Mouse (Mus musculus): ENCODE measurements at regions not wholly inside any gene's neighbourhood (a gene's known extent, or its start where the extent isn't known, plus 50 kb on each side); places are given as distances from the start of the nearest gene placed in this dataset.

DNA sequence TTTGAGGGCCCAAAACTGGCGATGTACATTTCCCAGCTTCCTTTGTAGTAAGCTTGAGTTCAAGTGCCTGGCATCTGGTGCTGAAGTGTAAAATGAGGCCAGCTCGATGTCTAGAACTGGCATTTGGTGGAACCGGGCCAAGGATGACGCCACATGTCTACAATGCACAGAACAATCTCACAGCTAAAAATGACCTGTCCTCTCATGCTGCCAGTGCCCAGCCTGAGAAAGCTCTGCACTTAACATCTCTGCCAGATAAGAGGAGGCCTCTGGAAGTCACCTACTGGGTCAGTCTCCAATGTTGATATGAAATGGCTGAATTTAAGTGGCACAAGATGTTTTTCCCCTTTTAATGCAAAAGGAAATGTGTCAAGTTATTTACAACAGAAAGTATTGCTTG, 354.4 kb downstream of the Tox3 start:
- TF ChIP-seq CTCF (IDR thresholded peaks at IDR 0.05; ENCODE audit: insufficient read depth, low read length) (no peak), POLR2A (IDR thresholded peaks at IDR 0.05; ENCODE audit: borderline replicate concordance, extremely low read depth, low read depth, low read length) (no peak)

Measured in lung, adult 2 months (tissue).